Mouse (Mus musculus) small intestine, adult 2 months (tissue): ENCODE measurements at regions not wholly inside any gene's neighbourhood (a gene's known extent, or its start where the extent isn't known, plus 50 kb on each side); places are given as distances from the start of the nearest gene placed in this dataset.

Experiments
- CTCF ChIP-seq: fragments of 200-500 bp; IDR thresholded peaks from 2 replicates; pipeline ENCODE4 v1.5.1; 2012; ENCODE audit warnings: low read depth, mild to moderate bottlenecking, control low read depth, inconsistent platforms, low read length, moderate library complexity, mixed read lengths; ENCODE audit not compliant: insufficient replicate concordance, insufficient read length; ENCODE audit errors: extremely low read depth
- POLR2A ChIP-seq: fragments of 200-500 bp; IDR thresholded peaks from 2 replicates; pipeline ENCODE4 v1.6.1; 2012; ENCODE audit warnings: low read depth, mild to moderate bottlenecking, control low read depth, inconsistent platforms, low read length, moderate library complexity

GRCm38 (mm10) chr3:133833739-133834391 is 288.9 kb upstream of the Tet2 start:
- TF ChIP-seq CTCF: no peak
- no peak for TF ChIP-seq POLR2A
